Mouse (Mus musculus) lung, postnatal 25 days (tissue): ENCODE measurements at regions not wholly inside any gene's neighbourhood (a gene's known extent, or its start where the extent isn't known, plus 50 kb on each side); places are given as distances from the start of the nearest gene placed in this dataset.

ENCODE experiments used
- DNase-seq: peaks from one replicate; pipeline ENCODE4 v3.0.0; 2022; ENCODE audit warnings: low spot score

DNA sequence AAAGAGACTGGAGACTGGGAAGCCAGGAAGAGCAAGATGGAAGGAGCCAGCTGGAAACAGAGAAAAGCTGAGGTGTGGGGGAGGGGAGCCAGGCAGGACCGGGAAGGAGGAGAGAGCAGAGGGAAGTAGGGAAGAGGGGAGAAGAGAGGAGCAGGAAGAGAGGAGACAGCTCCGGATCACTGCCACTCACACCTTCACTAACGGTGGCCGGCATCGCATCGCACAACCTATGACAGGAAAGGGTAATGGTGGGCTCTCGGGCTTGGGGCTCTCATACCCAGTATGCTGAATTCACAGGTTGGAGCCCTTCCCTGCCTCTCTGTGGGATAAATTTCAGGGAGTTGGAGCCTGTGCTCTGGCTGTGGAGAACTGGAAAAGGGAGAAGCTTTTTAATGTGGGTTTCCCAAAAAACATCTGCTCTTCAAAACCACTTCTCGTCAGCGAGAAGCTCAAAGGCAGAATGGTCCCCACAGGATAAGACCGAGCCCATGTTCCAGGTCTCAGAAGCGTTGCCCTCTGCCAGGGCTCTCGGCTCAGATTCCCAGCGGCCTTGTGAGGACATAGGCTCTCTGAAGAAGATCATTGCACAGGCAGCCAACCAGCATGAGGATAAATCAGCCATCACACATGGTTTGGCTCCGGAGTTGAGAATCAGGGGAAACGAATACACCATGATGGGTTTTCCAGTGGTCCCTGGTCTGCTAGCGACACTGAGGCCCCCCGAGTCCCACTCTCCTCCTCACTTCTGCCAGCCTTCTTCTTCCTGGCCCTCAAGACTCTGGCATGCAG, 53.8 kb upstream of the Coro2b start:
- no peak for DNase-seq

- no peak for DNase-seq
These were observed 54.3 kb upstream of the Coro2b start for GRCm38 (mm10) chr9:62591196-62591485.

DNA sequence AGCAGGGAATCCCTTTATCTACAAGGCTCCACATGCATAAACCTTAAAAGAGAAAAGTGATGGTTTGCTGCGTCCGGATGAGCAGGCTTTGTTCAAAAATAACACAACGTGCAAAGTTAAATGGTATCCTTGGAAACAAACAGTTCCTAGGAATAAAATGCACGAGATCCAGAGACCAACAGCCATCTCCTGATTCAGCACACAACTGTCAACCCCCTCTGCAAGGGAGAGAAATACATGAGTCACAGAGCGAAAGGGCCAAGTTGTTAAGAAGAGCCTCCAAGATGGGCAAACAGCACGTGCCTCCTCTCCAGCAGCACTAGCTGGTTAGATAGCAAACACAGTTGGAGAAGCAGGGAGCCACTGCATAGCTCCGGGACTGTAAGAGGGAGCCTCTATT, 61.2 kb upstream of the Coro2b start:
- no peak for DNase-seq

GRCm38 (mm10) chr9:62598956-62599355, 62.1 kb upstream of the Coro2b start:
- no peak for DNase-seq

GRCm38 (mm10) chr9:62610526-62610925, 67.1 kb upstream of the Itga11 start:
- no peak for DNase-seq

DNA sequence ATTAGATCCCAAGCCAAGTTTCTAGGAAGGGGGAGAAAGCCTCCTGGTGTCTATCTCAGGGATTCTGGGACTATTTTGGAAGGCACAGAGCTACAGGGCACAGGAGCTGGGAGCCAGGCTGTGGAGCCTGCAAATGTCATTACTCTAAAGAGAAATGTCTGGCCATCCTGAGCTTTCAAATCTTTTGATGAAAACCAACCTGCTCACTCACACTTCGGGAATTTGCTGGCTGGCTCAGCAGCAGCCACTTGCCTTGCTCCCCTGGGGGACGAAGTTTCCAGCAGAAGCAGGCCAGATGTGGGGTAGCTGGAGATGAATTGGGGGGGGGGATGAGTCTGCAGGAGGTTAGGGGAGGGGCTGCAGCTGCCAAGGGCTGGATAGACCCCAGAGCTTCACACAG, 66.2 kb upstream of the Itga11 start:
- no peak for DNase-seq

DNA sequence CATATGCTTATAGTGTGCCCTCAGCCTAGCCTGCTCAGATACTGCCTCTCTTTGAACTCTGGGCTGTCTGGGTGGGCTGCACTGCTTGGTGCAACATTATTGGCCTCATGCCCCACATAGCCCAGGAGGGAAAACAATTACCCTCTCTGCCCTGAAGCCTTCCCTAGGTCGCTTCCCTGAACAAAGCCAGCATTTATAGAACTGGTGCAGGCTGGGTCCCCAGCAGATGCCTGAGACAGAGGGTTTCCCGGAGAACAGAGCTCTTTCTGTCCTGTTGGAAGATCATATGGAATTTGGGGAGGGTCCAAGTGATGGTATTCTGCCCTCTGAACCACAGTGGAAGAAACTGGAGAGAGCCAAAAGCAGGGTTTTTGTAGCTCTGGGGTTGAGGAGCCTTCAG, 64.6 kb upstream of the Itga11 start:
- no peak for DNase-seq

GRCm38 (mm10) chr9:62613806-62614205, 63.8 kb upstream of the Itga11 start:
- no peak for DNase-seq

GRCm38 (mm10) chr9:62614950-62615349, 62.7 kb upstream of the Itga11 start:
- no peak for DNase-seq

DNA sequence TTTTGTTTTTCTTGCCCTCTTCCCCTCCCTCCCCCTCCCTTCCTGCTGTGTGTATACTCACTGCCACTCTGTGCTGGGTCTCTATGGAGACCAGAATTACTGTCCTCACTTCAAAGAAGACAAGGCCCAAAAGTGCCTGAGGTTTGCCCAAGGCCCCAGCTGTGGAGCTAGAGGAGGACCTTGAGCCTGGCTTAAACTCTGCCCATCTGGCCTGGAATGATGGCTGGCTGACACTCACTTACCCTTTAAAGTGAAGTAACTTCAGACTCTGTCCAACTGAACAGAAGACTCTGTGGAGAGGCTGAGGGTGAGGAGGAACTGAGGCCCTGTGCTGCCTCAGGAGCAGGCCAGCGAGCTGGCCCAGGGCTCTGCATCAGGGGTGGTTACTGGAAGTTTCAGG, 61.8 kb upstream of the Itga11 start:
- DNase-seq, result no peak

- DNase-seq, result no peak
These were observed 58.6 kb upstream of the Itga11 start for GRCm38 (mm10) chr9:62618994-62619393.

- no peak for DNase-seq
These were observed 56.7 kb upstream of the Itga11 start for GRCm38 (mm10) chr9:62620901-62621445.

DNA sequence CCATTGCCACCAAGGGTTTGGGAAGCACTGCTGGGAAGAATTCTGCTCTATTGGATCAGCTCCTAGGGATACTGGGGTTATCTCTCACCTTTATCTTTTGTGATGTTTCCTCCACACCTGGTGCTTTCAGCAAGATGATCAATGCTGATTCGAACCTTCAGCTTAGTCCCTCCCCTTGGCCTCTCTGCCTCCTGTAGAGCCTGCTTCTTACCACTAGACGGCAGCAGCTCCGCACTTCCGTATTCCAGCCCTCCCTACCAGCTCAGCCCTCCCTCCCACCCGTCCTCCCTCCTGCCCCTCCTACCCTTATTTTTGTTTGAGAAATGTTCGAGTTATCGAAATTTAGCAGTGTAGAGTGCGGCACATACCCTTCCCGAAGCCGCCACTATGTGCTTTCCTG, 55.5 kb upstream of the Itga11 start:
- no peak for DNase-seq

- DNase-seq, result no peak
These were observed 53.0 kb upstream of the Itga11 start for GRCm38 (mm10) chr9:62624562-62625044.

DNA sequence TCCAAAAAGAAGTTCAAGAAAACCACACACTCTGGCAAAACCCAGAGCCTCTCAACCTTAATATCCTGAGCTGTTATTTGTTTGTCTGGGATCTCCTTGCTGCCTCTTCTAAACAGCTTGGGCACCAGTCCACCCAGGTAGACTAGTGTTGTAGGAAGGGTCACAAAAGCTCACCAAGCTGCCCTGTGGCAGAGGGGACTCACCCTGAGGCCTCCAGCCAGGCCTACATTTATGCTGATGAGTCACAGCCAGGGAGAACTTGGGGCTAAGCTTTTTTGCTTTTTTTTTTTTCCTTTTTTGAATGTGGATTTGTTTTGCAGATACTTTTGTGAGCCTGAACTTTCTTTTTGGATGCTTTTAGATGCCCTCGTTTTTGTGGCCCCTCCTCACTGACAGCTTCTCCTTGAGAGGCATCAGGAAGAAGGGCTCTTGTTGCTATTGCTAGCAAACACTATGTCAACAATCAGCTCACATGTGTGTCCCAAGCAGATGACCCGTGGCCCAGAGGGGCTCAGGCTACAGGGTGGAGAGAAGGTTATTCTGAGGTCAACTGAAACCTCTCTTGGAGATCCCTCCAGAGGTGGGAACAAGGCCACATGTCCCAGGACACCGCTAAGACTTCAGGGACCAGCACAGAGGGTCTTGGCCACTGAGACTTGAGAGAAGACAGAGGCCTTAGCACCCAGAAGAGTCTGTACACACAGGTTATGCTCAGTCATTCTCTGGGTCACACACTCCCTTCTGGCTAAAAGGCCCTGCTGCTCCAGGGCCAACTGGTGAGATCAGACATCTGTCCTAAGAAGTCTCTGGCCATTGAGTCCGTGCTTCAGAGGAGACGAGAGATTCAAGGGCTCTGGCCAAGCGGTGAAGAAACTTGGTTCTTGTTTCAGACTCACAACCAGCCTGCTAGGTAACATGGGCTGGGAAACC, 50.3 kb upstream of the Itga11 start:
- DNase-seq, result peak; percentile 9
